9 mouse cellular contexts compared by ENCODE assay signal in the genomic region with DNA sequence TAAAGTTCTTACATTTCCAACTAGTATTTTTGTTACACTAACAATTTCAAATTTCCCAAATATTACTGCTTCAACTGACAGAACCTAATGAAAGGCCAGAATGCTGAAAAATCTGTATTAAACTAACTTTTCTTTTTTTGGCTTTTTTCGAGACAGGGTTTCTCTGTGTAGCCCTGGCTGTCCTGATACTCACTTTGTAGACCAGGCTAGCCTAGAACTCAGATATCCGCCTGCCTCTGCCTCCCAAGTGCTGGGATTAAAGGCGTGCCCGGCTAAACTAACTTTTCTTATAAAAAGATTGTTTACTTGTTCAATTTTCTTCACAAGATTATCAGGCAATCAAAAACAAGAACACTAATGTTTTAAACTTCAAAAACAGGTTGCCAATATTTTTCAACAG. TPM values are rescaled to one million over a fixed set of nuclear protein-coding genes. Genes with fewer than 3 reads are reported as not detected.
DNase-seq lines count a peak whose midpoint lies in the region; ATAC-seq and TF ChIP-seq lines count a peak whose summit lies in the region.
"Had no signal": no experiment of that assay in that cellular context is flagged by ENCODE, and none has a peak within 500 bp of the region (broad histone marks: within the 10 kb centered on the region; RNA-seq: fewer than 3 reads in every experiment).

No protein-coding gene starts in this region.

- no peak overlapping the region for H3K9ac ChIP-seq in forebrain, embryonic 16.5 days (replicated peaks; ENCODE audit: low read depth, low read length)
- peak overlapping the region; percentile 99 for H3K9ac ChIP-seq in liver, embryonic 15.5 days

- H3K27me3 ChIP-seq in erythroblast, embryonic 14.5 days (ENCODE audit: control insufficient read depth) = no peaks in the 10 kb centered on the region
- no peaks in the 10 kb centered on the region for H3K27me3 ChIP-seq in C2C12 (ENCODE audit: control insufficient read depth, insufficient read depth, insufficient read length)
- no peaks in the 10 kb centered on the region for H3K27me3 ChIP-seq in forebrain, embryonic 16.5 days (replicated peaks; ENCODE audit: control insufficient read depth, insufficient read depth, low read length)
- H3K27me3 ChIP-seq in liver, embryonic 15.5 days = no peaks in the 10 kb centered on the region

- no peak overlapping the region for H3K27ac ChIP-seq in forebrain, embryonic 16.5 days (ENCODE audit: low read length)
- H3K27ac ChIP-seq in liver, embryonic 15.5 days (replicated peaks) = peak overlapping the region; percentile 99

- peaks cover 57% of the 10 kb centered on the region for H3K79me3 ChIP-seq in C2C12 (ENCODE audit: low read depth)

- H3K4me2 ChIP-seq in forebrain, embryonic 16.5 days (ENCODE audit: low read length) = peak overlapping the region; percentile 71
- peak overlapping the region; percentile 77 for H3K4me2 ChIP-seq in liver, embryonic 15.5 days

- ATAC-seq in erythroblast, adult 5-6 weeks (replicated peaks; ENCODE audit: low FRiP score, poor library complexity, severe bottlenecking) = no peak
- ATAC-seq in forebrain, embryonic 16.5 days = no peak
- no peak for ATAC-seq in liver, embryonic 15.5 days (ENCODE audit: insufficient read depth)

- no peak overlapping the region for H3ac ChIP-seq in C2C12 (ENCODE audit: control insufficient read depth, insufficient read length, low read depth)

- DNase-seq in testis, postnatal 14 days (ENCODE audit: low spot score) = no peak
- DNase-seq in layer of hippocampus, postnatal 14 days (ENCODE audit: low spot score in 2 of 2) = no peak
- no peak for DNase-seq in retina, postnatal 1 day
- DNase-seq: thymus, postnatal 36 days had no signal

- peak overlapping the region; percentile 99 for H3K4me3 ChIP-seq in erythroblast, embryonic 14.5 days (replicated peaks)
- peak overlapping the region; percentile 90 for H3K4me3 ChIP-seq in C2C12 (ENCODE audit: insufficient read depth, poor library complexity, severe bottlenecking)
- peak overlapping the region; percentile 96 for H3K4me3 ChIP-seq in forebrain, embryonic 16.5 days (replicated peaks; ENCODE audit: low read length)
- peak overlapping the region; percentile 99 for H3K4me3 ChIP-seq in liver, embryonic 15.5 days (replicated peaks)

- H3K79me2 ChIP-seq in C2C12 (ENCODE audit: control insufficient read depth, insufficient read depth) = peaks cover 58% of the 10 kb centered on the region

- no peaks in the 10 kb centered on the region for H3K9me3 ChIP-seq in erythroblast, embryonic 14.5 days (ENCODE audit: control insufficient read depth, low read length)
- no peaks in the 10 kb centered on the region for H3K9me3 ChIP-seq in forebrain, embryonic 16.5 days (ENCODE audit: control insufficient read depth, low read length)
- H3K9me3 ChIP-seq in liver, embryonic 15.5 days (replicated peaks) = no peaks in the 10 kb centered on the region

- TF ChIP-seq CTCF in C2C12 (IDR thresholded peaks at IDR 0.05; ENCODE audit: control insufficient read depth, insufficient read depth, insufficient read length) = no peak

- peaks cover 36% of the 10 kb centered on the region for H3K4me1 ChIP-seq in erythroblast, embryonic 14.5 days (ENCODE audit: control insufficient read depth)
- H3K4me1 ChIP-seq in forebrain, embryonic 16.5 days (replicated peaks; ENCODE audit: control insufficient read depth, insufficient read depth, low read length) = peaks cover 26% of the 10 kb centered on the region
- H3K4me1 ChIP-seq in liver, embryonic 15.5 days (replicated peaks) = peaks cover 38% of the 10 kb centered on the region

- peaks cover 17% of the 10 kb centered on the region for H3K36me3 ChIP-seq in erythroblast, embryonic 14.5 days (ENCODE audit: control insufficient read depth)
- H3K36me3 ChIP-seq in C2C12 (ENCODE audit: control insufficient read depth, insufficient read depth) = peaks cover 14% of the 10 kb centered on the region
- no peaks in the 10 kb centered on the region for H3K36me3 ChIP-seq in forebrain, embryonic 16.5 days (ENCODE audit: control insufficient read depth, insufficient read depth)
- H3K36me3 ChIP-seq in liver, embryonic 15.5 days (replicated peaks) = 0 out of 2 replicates have a peak, but pooled peaks cover 3% of the 10 kb centered on the region

- WGBS in forebrain, embryonic 16.5 days = 43% methylated on average over 4 of the region's 4 CpGs
- 16% methylated on average over 4 of the region's 4 CpGs for WGBS in liver, embryonic 15.5 days (ENCODE audit: insufficient replicate concordance)

TF ChIP-seq in C2C12, 6 proteins besides CTCF, POLR2A, EP300 and RAD21:
- TF ChIP-seq FOSL1 (IDR thresholded peaks at IDR 0.05; ENCODE audit: insufficient read depth, low read length, poor library complexity, severe bottlenecking) (no peak), MYOD1 (IDR thresholded peaks at IDR 0.05; ENCODE audit: control insufficient read depth, insufficient read length, low read depth) (no peak), MAX (IDR thresholded peaks at IDR 0.05) (no peak), USF1 (IDR thresholded peaks at IDR 0.05; ENCODE audit: low read depth) (no peak), CEBPB (IDR thresholded peaks at IDR 0.05; ENCODE audit: low read depth) (no peak), MYOG (IDR thresholded peaks at IDR 0.05; ENCODE audit: control insufficient read depth, extremely low read depth, insufficient read length) (no peak)
TF ChIP-seq in C2C12: peak in this region for 0.

RNA-seq across cellular contexts. Expression of a gene that starts 31.5 kb away (rescaled TPM):
- polyA plus RNA-seq in erythroblast, embryonic 14.5 days (2012) = not detected in 2 replicates
- 1.9 TPM in 1 of 2 replicates, not detected in the other for total RNA-seq in erythroblast, adult 5-6 weeks (2015; ENCODE audit: low replicate concordance)
- not detected in 2 replicates for total RNA-seq in erythroblast, adult 5-6 weeks (2017; ENCODE audit: low replicate concordance)
- polyA plus RNA-seq in C2C12 (2012; fragmentation: generic; extraction: Trizol) = 0.33 TPM
- 1.9 and 2.5 TPM in 2 replicates for polyA plus RNA-seq in forebrain, embryonic 16.5 days (2015; fragmentation: Nextera tagmentation; extraction: Ambion mirVana)
- 0.30 TPM in 2 replicates for polyA plus RNA-seq in liver, embryonic 15.5 days (2015; fragmentation: Nextera tagmentation; extraction: Ambion mirVana)
- total RNA-seq in layer of hippocampus, postnatal 14 days (2021) = 1 to 10 TPM; 1.0 to 2.2 TPM

RNA-seq across cellular contexts. Expression of a gene that starts 31.6 kb away (rescaled TPM):
- polyA plus RNA-seq in erythroblast, embryonic 14.5 days (2012) = 0.01 TPM in 1 of 2 replicates, not detected in the other
- total RNA-seq in erythroblast, adult 5-6 weeks (2015; ENCODE audit: low replicate concordance) = 0.63 and 4.8 TPM in 2 replicates
- 0.98 and 2.9 TPM in 2 replicates for total RNA-seq in erythroblast, adult 5-6 weeks (2017; ENCODE audit: low replicate concordance)
- polyA plus RNA-seq in C2C12 (2012; fragmentation: generic; extraction: Trizol) = 1.8 TPM
- polyA plus RNA-seq in forebrain, embryonic 16.5 days (2015; fragmentation: Nextera tagmentation; extraction: Ambion mirVana) = 7.9 and 8.4 TPM in 2 replicates
- 0.63 and 0.77 TPM in 2 replicates for polyA plus RNA-seq in liver, embryonic 15.5 days (2015; fragmentation: Nextera tagmentation; extraction: Ambion mirVana)
- total RNA-seq in layer of hippocampus, postnatal 14 days (2021) = 10 to 100 TPM; 21.4 to 21.8 TPM
